Mouse (Mus musculus): ENCODE data around the gene Tex264.

Tex264 gene

GRCm38 (mm10) chr9:106663200-106663599 is 22.5 kb downstream of the Tex264 start:
- no peak for DNase-seq (ENCODE audit: low read depth)

GRCm38 (mm10) chr9:106659935-106660334 is 25.8 kb downstream of the Tex264 start:
- DNase-seq (ENCODE audit: low read depth): no peak

GRCm38 (mm10) chr9:106659441-106659840 is 26.3 kb downstream of the Tex264 start:
- no peak for DNase-seq (ENCODE audit: low read depth)

GRCm38 (mm10) chr9:106657592-106657991 is 28.1 kb downstream of the Tex264 start:
- DNase-seq (ENCODE audit: low read depth): no peak

- DNase-seq (ENCODE audit: low read depth): no peak
These were observed 28.9 kb downstream of the Tex264 start for GRCm38 (mm10) chr9:106656820-106657219.

GRCm38 (mm10) chr9:106655884-106656720 is 29.6 kb downstream of the Tex264 start, which contains the start of gene Grm2:
Grm2 (minus strand) TSS chr9:106656082.
- peak; percentile 26 for DNase-seq (ENCODE audit: low read depth)

- peak; percentile 41 for DNase-seq (ENCODE audit: low read depth)
These were observed 33.0 kb downstream of the Tex264 start for GRCm38 (mm10) chr9:106652720-106653119.

GRCm38 (mm10) chr9:106647226-106647625 is 38.5 kb downstream of the Tex264 start:
- DNase-seq (ENCODE audit: low read depth): no peak

- DNase-seq (ENCODE audit: low read depth): no peak
These were observed 39.9 kb downstream of the Tex264 start for GRCm38 (mm10) chr9:106645684-106646271.

GRCm38 (mm10) chr9:106643787-106644186 is 41.9 kb downstream of the Tex264 start:
- peak; percentile 36 for DNase-seq (ENCODE audit: low read depth)

GRCm38 (mm10) chr9:106643128-106643527 is 42.6 kb downstream of the Tex264 start:
- peak; percentile 77 for DNase-seq (ENCODE audit: low read depth)

- no peak for DNase-seq (ENCODE audit: low read depth)
These were observed 44.4 kb downstream of the Tex264 start for GRCm38 (mm10) chr9:106641346-106641745.

- no peak for DNase-seq (ENCODE audit: low read depth)
These were observed 47.6 kb downstream of the Tex264 start for GRCm38 (mm10) chr9:106638154-106638553.

GRCm38 (mm10) chr9:106632185-106632584 is 53.5 kb downstream of the Tex264 start:
- DNase-seq (ENCODE audit: low read depth): no peak

- DNase-seq (ENCODE audit: low read depth): peak; percentile 53
These were observed 57.9 kb downstream of the Tex264 start for GRCm38 (mm10) chr9:106627796-106628195.

GRCm38 (mm10) chr9:106626282-106626681 is 59.4 kb downstream of the Tex264 start, which contains the start of gene Iqcf6:
Iqcf6 (plus strand) TSS chr9:106626582.
- DNase-seq (ENCODE audit: low read depth): no peak

GRCm38 (mm10) chr9:106617496-106617895 is 68.2 kb downstream of the Tex264 start:
- no peak for DNase-seq (ENCODE audit: low read depth)

GRCm38 (mm10) chr9:106616306-106616705 is 69.4 kb downstream of the Tex264 start:
- DNase-seq (ENCODE audit: low read depth): no peak

- DNase-seq (ENCODE audit: low read depth): no peak
These were observed 71.1 kb downstream of the Tex264 start for GRCm38 (mm10) chr9:106614616-106615015.

- no peak for DNase-seq (ENCODE audit: low read depth)
These were observed 71.8 kb downstream of the Tex264 start for GRCm38 (mm10) chr9:106613951-106614350.

- DNase-seq (ENCODE audit: low read depth): no peak
These were observed 75.0 kb downstream of the Tex264 start for GRCm38 (mm10) chr9:106610727-106611126.

Measured in NIH3T3 (cell line).